Mouse (Mus musculus) lung, postnatal 0 days (tissue): Measurements from ENCODE around the gene Cryab.

Experiments
- CTCF ChIP-seq: IDR thresholded peaks from 2 replicates; pipeline ENCODE4 v1.5.1; 2016; ENCODE audit warnings: antibody characterized with exemption, mild to moderate bottlenecking
- EP300 ChIP-seq: IDR thresholded peaks from 2 replicates; pipeline ENCODE4 v1.6.1; 2016; ENCODE audit warnings: antibody characterized with exemption, mild to moderate bottlenecking, control low read depth

DNA sequence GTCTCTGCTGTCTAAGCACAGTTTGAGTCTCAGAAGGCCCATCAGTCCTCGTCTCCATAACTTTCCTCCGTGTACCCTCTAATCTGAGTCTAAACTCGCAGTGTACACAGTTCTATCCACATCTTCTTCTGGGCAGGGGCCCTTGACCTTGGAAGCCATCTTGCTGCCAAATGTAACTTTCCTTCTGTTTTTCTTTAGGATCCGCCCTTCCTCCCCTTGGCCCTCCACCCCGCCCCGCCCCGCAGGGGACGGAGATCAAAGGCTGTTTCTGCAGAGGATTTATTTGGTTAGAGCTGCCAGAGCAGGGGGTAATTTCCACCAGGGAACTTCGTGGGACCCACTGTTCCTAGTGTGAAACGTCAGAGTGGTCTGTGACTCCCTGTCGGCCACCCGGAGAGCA, 30.1 kb upstream of the Cryab start:
- TF ChIP-seq EP300, result no peak
- TF ChIP-seq CTCF, result no peak
